Mouse (Mus musculus) gastrocnemius, postnatal 10 days (tissue): ENCODE data around the gene Gnaz. TPM values are rescaled to one million over a fixed set of nuclear protein-coding genes. Genes with fewer than 3 reads are reported as not detected.

Experiments used
- DNase-seq: peaks from one replicate; pipeline ENCODE4 v3.0.0; 2021; ENCODE audit warnings: mixed read lengths
- total RNA-seq, 2 experiments: library from RNA; stranded (reverse); gene quantifications; 2 replicates each; pipeline ENCODE4 v1.2.3; 2021

Gene Gnaz
- total RNA-seq, 2 experiments from 2014 or later = 0.99 to 1.6 TPM

- no peak for DNase-seq
These were observed 95.6 kb downstream of the Gnaz start for GRCm38 (mm10) chr10:75062621-75063020.

GRCm38 (mm10) chr10:75063301-75063965, 96.5 kb downstream of the Gnaz start:
- DNase-seq = no peak

DNA sequence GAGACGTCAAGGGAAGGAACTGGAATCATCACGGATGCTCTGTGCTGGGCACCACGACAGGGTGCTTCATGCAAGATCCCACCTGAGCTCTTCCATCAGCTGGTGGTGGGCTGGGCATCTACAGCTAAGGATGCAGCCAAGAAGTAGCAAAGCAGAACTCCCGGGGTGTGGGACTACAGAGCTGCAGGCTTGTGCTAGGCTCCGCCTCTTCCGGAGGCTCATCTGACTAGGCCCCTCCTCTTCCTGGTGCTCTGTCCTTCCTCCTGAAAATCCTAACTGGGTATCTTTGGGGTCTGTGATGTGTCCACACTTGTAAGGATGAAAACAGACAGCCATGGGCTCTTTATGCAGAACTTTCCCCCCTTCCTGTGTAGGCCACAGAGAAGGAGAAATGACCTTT, 98.7 kb downstream of the Gnaz start:
- no peak for DNase-seq

Other genes with a start within 250 kb of the Gnaz start
- not detected for gene Rsph14, start 65.4 kb downstream of the Gnaz start, total RNA-seq
- gene Rab36, start 69.9 kb downstream of the Gnaz start, total RNA-seq = 1 to 10 TPM; 1.3 to 2.2 TPM
- 1 to 10 TPM; 4.2 to 6.4 TPM for gene Bcr, start 93.4 kb downstream of the Gnaz start, total RNA-seq
- 10 to 100 TPM; 34.3 to 36.2 TPM for gene Specc1l, start 244.9 kb downstream of the Gnaz start, total RNA-seq